Mouse (Mus musculus): Measurements from ENCODE around the gene Ahrr. TPM values are rescaled to one million over a fixed set of nuclear protein-coding genes. Genes with fewer than 3 reads are reported as not detected.

Gene Ahrr
- 0.45 and 0.46 TPM in 2 replicates for polyA plus RNA-seq (2015; fragmentation: Nextera tagmentation; extraction: Ambion mirVana)

- Histone ChIP-seq H3K4me2 (ENCODE audit: low read length) (peak within 1 kb of the TSS; percentile 54), H3K9me3 (replicated peaks; ENCODE audit: low read length) (no peaks in the 10 kb centered on the region), H3K27me3 (ENCODE audit: insufficient read depth, low read length) (no peaks in the 10 kb centered on the region), H3K4me3 (replicated peaks; ENCODE audit: low read depth, low read length) (no peak within 1 kb of the TSS), H3K27ac (no peak within 1 kb of the TSS), H3K36me3 (ENCODE audit: insufficient read depth, low read length) (no peaks in the 10 kb centered on the region), H3K4me1 (replicated peaks; ENCODE audit: insufficient read depth, low read length) (no peaks in the 10 kb centered on the region), H3K9ac (ENCODE audit: low read depth, low read length) (no peak within 1 kb of the TSS)
- TF ChIP-seq CTCF (IDR thresholded peaks at IDR 0.05; ENCODE audit: low read depth), result peak; percentile 54
- under 1% methylated on average over 26 of the region's 27 CpGs for WGBS
- DNase-seq (ENCODE audit: low spot score), result peak; percentile 58
- ATAC-seq (replicated peaks; ENCODE audit: low FRiP score, low read depth), result 0 out of 2 replicates have a peak, but pooled peaks have one; percentile 57
These were observed at the start of gene Ahrr for GRCm38 (mm10) chr13:74292167-74292566. TSS of gene Ahrr (minus strand) at chr13:74292331.

- Histone ChIP-seq H3K4me3 (replicated peaks; ENCODE audit: low read depth, low read length) (no peak overlapping the region), H3K9me3 (replicated peaks; ENCODE audit: low read length) (no peaks in the 10 kb centered on the region), H3K4me1 (replicated peaks; ENCODE audit: insufficient read depth, low read length) (no peaks in the 10 kb centered on the region), H3K4me2 (ENCODE audit: low read length) (no peak overlapping the region), H3K9ac (ENCODE audit: low read depth, low read length) (no peak overlapping the region), H3K27ac (no peak overlapping the region), H3K27me3 (ENCODE audit: insufficient read depth, low read length) (no peaks in the 10 kb centered on the region), H3K36me3 (ENCODE audit: insufficient read depth, low read length) (peaks cover 27% of the 10 kb centered on the region)
- peak; percentile 87 for DNase-seq (ENCODE audit: low spot score)
- ATAC-seq (replicated peaks; ENCODE audit: low FRiP score, low read depth), result peak; percentile 72; the same call in 1 of the 2 replicates
- WGBS, result 48% methylated on average over 3 of the region's 3 CpGs
- TF ChIP-seq CTCF (IDR thresholded peaks at IDR 0.05; ENCODE audit: low read depth), result peak; percentile 83
These were observed 48.9 kb upstream of the Ahrr start for GRCm38 (mm10) chr13:74341036-74341435.

- no peaks in the 10 kb centered on the region for H3K9me3 ChIP-seq (replicated peaks; ENCODE audit: low read length)
- no peaks in the 10 kb centered on the region for H3K4me1 ChIP-seq (replicated peaks; ENCODE audit: insufficient read depth, low read length)
- peaks cover 62% of the 10 kb centered on the region for H3K36me3 ChIP-seq (ENCODE audit: insufficient read depth, low read length)
- ATAC-seq (replicated peaks; ENCODE audit: low FRiP score, low read depth) (no peak), DNase-seq (ENCODE audit: low spot score) (no peak)
- no peak overlapping the region for H3K27ac ChIP-seq
- H3K4me2 ChIP-seq (ENCODE audit: low read length), result no peak overlapping the region
- no peak overlapping the region for H3K4me3 ChIP-seq (replicated peaks; ENCODE audit: low read depth, low read length)
- TF ChIP-seq CTCF (IDR thresholded peaks at IDR 0.05; ENCODE audit: low read depth), result no peak
- no peaks in the 10 kb centered on the region for H3K27me3 ChIP-seq (ENCODE audit: insufficient read depth, low read length)
- no peak overlapping the region for H3K9ac ChIP-seq (ENCODE audit: low read depth, low read length)
These were observed 37.2 kb upstream of the Ahrr start for GRCm38 (mm10) chr13:74329321-74329720.

GRCm38 (mm10) chr13:74317170-74317849 lies 25.2 kb upstream of the Ahrr start, which contains the start of gene Pdcd6:
TSS of gene Pdcd6 (minus strand) at chr13:74317580.
- Histone ChIP-seq H3K4me3 (replicated peaks; ENCODE audit: low read depth, low read length) (peak within 1 kb of the TSS; percentile 90), H3K9ac (ENCODE audit: low read depth, low read length) (peak within 1 kb of the TSS; percentile 86), H3K36me3 (ENCODE audit: insufficient read depth, low read length) (peaks cover 17% of the 10 kb centered on the region; the same call in 1 of the 2 replicates), H3K4me1 (replicated peaks; ENCODE audit: insufficient read depth, low read length) (no peaks in the 10 kb centered on the region), H3K27ac (peak within 1 kb of the TSS; percentile 90), H3K4me2 (ENCODE audit: low read length) (peak within 1 kb of the TSS; percentile 84), H3K9me3 (replicated peaks; ENCODE audit: low read length) (no peaks in the 10 kb centered on the region), H3K27me3 (ENCODE audit: insufficient read depth, low read length) (no peaks in the 10 kb centered on the region)
- ATAC-seq (replicated peaks; ENCODE audit: low FRiP score, low read depth) (peak; percentile 99), DNase-seq (ENCODE audit: low spot score) (peak; percentile 98)
- WGBS, result under 1% methylated on average over 34 of the region's 36 CpGs
- no peak for TF ChIP-seq CTCF (IDR thresholded peaks at IDR 0.05; ENCODE audit: low read depth)

- no peak for TF ChIP-seq CTCF (IDR thresholded peaks at IDR 0.05; ENCODE audit: low read depth)
- Histone ChIP-seq H3K4me3 (replicated peaks; ENCODE audit: low read depth, low read length) (peak overlapping the region; percentile 90), H3K27me3 (ENCODE audit: insufficient read depth, low read length) (no peaks in the 10 kb centered on the region), H3K27ac (peak overlapping the region; percentile 90), H3K9me3 (replicated peaks; ENCODE audit: low read length) (no peaks in the 10 kb centered on the region), H3K9ac (ENCODE audit: low read depth, low read length) (peak overlapping the region; percentile 86), H3K36me3 (ENCODE audit: insufficient read depth, low read length) (peaks cover 12% of the 10 kb centered on the region; the same call in 1 of the 2 replicates), H3K4me2 (ENCODE audit: low read length) (peak overlapping the region; percentile 84), H3K4me1 (replicated peaks; ENCODE audit: insufficient read depth, low read length) (no peaks in the 10 kb centered on the region)
- ATAC-seq (replicated peaks; ENCODE audit: low FRiP score, low read depth) (no peak), DNase-seq (ENCODE audit: low spot score) (no peak)
- WGBS, result 2% methylated on average over 15 of the region's 15 CpGs
These were observed 24.6 kb upstream of the Ahrr start for GRCm38 (mm10) chr13:74316789-74317169.

GRCm38 (mm10) chr13:74316386-74316785 lies 24.3 kb upstream of the Ahrr start:
- TF ChIP-seq CTCF (IDR thresholded peaks at IDR 0.05; ENCODE audit: low read depth), result no peak
- Histone ChIP-seq H3K4me3 (replicated peaks; ENCODE audit: low read depth, low read length) (peak overlapping the region; percentile 90), H3K36me3 (ENCODE audit: insufficient read depth, low read length) (peaks cover 9% of the 10 kb centered on the region; the same call in 1 of the 2 replicates), H3K9ac (ENCODE audit: low read depth, low read length) (peak overlapping the region; percentile 86), H3K27ac (peak overlapping the region; percentile 90), H3K9me3 (replicated peaks; ENCODE audit: low read length) (no peaks in the 10 kb centered on the region), H3K4me1 (replicated peaks; ENCODE audit: insufficient read depth, low read length) (no peaks in the 10 kb centered on the region), H3K27me3 (ENCODE audit: insufficient read depth, low read length) (no peaks in the 10 kb centered on the region), H3K4me2 (ENCODE audit: low read length) (peak overlapping the region; percentile 84)
- DNase-seq (ENCODE audit: low spot score), result peak; percentile 27
- WGBS, result 22% methylated on average over 4 of the region's 4 CpGs
- no peak for ATAC-seq (replicated peaks; ENCODE audit: low FRiP score, low read depth)

Measured in kidney, postnatal 0 days (tissue).